Mouse (Mus musculus): ENCODE data around the gene Stx6. TPM values are rescaled to one million over a fixed set of nuclear protein-coding genes. Genes with fewer than 3 reads are reported as not detected.
"Not testable (repeated sequence)": the region's sequence is repeated elsewhere in the genome, so short reads cannot be mapped to it uniquely, and the experiment has no call there.

Gene Stx6
- polyA plus RNA-seq, 1 experiment from 2014 or later, result 131 TPM

DNA sequence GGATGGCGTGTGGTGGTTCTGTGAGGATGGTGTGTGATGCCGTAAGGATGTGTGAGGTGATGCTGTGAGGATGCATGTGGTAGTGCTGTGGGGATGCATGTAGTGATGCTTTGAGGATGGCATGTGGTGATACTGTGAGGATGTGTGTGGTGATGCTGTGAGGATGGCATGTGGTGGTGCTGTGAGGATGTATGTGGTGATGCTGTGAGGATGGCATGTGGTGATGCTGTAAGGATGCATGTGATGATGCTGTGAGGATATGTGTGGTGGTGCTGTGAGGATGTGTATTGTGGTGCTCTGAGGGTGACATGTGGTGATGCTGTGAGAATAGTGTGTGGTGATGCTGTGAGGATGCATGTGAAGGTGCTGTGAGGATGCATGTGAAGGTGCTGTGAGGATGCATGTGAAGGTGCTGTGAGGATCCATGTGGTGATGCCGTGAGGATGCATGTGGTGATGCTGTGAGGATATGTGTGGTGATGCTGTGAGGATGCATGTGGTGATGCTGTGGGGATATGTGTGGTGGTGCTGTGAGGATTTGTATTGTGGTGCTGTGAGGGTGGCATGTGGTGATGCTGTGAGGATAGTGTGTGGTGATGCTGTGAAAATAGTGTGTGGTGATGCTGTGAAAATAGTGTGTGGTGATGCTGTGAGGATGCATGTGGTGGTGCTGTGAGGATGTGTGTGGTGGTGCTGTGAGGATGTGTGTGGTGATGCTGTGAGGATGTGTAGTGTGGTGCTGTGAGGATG lies 14.6 kb downstream of the Stx6 start:
- Histone ChIP-seq H3K4me2 (replicated peaks) (no peak overlapping the region), H3K9ac (replicated peaks) (no peak overlapping the region), H3K9me3 (no peaks in the 10 kb centered on the region), H3K27ac (replicated peaks) (no peak overlapping the region), H3K4me3 (no peak overlapping the region), H3K36me3 (peaks cover 14% of the 10 kb centered on the region), H3K4me1 (peaks cover 21% of the 10 kb centered on the region), H3K27me3 (no peaks in the 10 kb centered on the region)
- WGBS, result 93% methylated on average over 3 of the region's 3 CpGs
- no peak for ATAC-seq (replicated peaks)

DNA sequence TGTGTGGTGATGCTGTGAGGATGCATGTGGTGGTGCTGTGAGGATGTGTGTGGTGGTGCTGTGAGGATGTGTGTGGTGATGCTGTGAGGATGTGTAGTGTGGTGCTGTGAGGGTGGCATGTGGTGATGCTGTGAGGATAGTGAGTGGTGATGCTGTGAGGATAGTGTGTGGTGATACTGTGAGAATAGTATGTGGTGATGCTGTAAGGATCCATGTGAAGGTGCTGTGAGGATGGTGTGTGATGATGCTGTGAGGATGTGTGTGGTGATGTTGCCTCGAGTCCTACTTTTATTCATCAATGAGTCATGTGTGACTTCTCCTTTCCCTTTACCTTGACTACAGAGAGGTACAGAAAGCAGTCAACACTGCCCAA lies 15.1 kb downstream of the Stx6 start:
- not testable (repeated sequence) for H3K4me2 ChIP-seq (replicated peaks); H3K4me3 ChIP-seq; H3K9ac ChIP-seq (replicated peaks); ATAC-seq (replicated peaks); H3K27ac ChIP-seq (replicated peaks); H3K27me3 ChIP-seq; H3K9me3 ChIP-seq
- 88% methylated on average over 1 of the region's 1 CpGs for WGBS
- H3K36me3 ChIP-seq, result peaks cover 17% of the 10 kb centered on the region
- H3K4me1 ChIP-seq, result peaks cover 23% of the 10 kb centered on the region

DNA sequence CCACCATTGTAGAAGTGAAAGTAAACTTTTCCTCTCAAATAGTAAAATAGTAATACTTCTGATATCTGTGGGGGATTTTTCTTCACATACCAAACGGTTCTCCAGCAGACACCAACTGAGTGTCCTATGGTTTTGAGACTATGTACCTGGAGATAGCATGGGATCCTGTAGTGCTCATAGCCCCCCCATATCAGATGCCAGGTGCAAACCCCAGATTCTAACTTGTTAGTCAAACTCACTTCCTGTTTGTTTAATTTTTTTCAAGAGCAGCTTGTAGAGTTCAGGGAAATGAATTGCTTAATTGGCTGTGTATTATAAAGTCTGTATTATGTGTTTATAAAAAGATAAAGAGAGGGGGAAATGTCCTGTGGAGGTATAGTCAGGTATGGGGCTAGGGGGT lies 15.9 kb downstream of the Stx6 start:
- no peak overlapping the region for H3K9ac ChIP-seq (replicated peaks)
- H3K4me2 ChIP-seq (replicated peaks), result no peak overlapping the region
- WGBS, result 94% methylated on average over 1 of the region's 1 CpGs
- H3K27ac ChIP-seq (replicated peaks), result no peak overlapping the region
- no peak for ATAC-seq (replicated peaks)
- no peak overlapping the region for H3K4me3 ChIP-seq
- peaks cover 24% of the 10 kb centered on the region for H3K4me1 ChIP-seq
- H3K27me3 ChIP-seq, result no peaks in the 10 kb centered on the region
- no peaks in the 10 kb centered on the region for H3K9me3 ChIP-seq
- H3K36me3 ChIP-seq, result peaks cover 21% of the 10 kb centered on the region

DNA sequence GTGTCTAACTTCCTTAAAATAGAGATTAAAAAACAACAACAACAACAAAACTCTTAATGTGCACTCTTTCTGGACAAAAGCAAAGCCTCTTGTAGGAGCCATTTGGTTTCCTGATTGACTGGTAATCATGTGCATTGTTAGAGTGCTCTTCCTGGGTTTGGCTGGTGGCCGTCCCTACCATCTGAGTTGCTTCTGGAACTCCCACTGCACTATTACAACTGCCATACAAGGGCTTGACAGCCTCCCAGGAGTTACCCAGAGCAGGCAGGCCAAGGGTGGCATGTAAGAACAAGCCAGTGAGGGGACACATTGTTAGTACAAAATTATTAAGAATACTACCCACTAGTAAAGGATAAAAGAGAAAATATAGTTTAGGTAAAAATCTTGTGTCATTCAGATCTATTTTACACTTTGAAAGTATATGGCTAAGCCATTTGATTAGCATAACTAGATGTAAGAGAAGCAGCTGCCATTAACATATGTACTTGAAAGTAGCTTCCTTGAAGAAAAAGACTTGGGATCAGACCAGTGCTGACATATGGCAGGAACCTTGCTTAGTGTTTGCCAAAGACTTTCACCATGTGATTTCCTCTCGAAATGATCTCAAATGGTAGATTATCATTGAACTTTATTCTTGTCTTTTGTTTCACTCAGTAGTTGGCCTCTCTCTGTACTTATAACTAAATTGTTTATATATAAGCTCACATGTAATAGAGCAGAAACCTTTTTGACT lies 19.8 kb downstream of the Stx6 start:
- Histone ChIP-seq H3K9me3 (no peaks in the 10 kb centered on the region), H3K27me3 (no peaks in the 10 kb centered on the region), H3K4me3 (no peak overlapping the region), H3K27ac (replicated peaks) (peak overlapping the region; percentile 78), H3K4me2 (replicated peaks) (no peak overlapping the region), H3K36me3 (peaks cover 41% of the 10 kb centered on the region), H3K4me1 (peaks cover 12% of the 10 kb centered on the region; the same call in 1 of the 2 replicates), H3K9ac (replicated peaks) (no peak overlapping the region)
- peak; percentile 70; the same call in 1 of the 2 replicates for ATAC-seq (replicated peaks)
- 55% methylated on average over 2 of the region's 2 CpGs for WGBS

DNA sequence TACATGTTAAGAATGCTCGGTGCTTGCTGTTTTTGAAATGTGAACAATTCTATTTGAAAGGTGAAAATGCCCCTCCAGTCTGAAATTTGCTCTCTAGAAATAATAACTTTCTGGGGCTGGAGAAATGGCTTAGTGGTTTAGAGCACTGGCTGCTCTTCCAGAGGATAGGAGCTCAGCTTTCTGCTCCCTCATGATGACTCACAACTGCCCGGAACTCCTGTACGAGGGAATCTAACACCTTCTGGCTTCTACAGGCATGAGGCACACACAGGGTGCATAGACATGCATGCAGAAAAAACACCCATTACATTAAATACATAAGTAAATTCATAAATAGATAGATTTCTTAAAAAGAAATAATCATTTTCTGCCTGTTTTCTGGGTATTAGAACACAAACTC lies 25.7 kb downstream of the Stx6 start:
- 83% methylated on average over 3 of the region's 3 CpGs for WGBS
- H3K9me3 ChIP-seq, result no peaks in the 10 kb centered on the region
- H3K4me2 ChIP-seq (replicated peaks), result no peak overlapping the region
- no peak overlapping the region for H3K9ac ChIP-seq (replicated peaks)
- no peak overlapping the region for H3K4me3 ChIP-seq
- ATAC-seq (replicated peaks), result no peak
- H3K27me3 ChIP-seq, result no peaks in the 10 kb centered on the region
- no peak overlapping the region for H3K27ac ChIP-seq (replicated peaks)
- H3K4me1 ChIP-seq, result no peaks in the 10 kb centered on the region
- peaks cover 42% of the 10 kb centered on the region for H3K36me3 ChIP-seq

DNA sequence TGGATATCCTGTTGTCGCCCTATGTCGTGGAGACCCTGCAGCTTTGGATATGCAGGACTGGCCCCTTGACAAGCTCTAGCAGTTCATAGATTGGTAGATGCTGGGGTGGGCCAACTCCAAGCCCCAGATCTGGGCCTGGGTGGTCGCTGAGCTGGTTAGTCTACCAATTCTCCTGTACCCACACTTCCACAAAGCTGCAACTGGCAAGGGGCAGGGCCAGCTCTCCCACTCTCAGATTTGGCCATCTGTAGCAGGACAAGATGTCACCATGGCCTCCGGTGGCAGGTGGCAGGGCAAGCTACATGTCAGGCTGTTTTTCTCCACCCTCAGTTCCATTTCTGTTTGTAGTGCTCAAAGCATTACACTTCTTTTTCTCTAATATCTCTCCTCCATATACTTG lies 30.1 kb downstream of the Stx6 start:
- Histone ChIP-seq H3K27ac (replicated peaks) (no peak overlapping the region), H3K4me1 (peaks cover 22% of the 10 kb centered on the region), H3K9me3 (no peaks in the 10 kb centered on the region), H3K4me2 (replicated peaks) (no peak overlapping the region), H3K36me3 (peaks cover 37% of the 10 kb centered on the region), H3K4me3 (no peak overlapping the region), H3K27me3 (no peaks in the 10 kb centered on the region), H3K9ac (replicated peaks) (no peak overlapping the region)
- no peak for ATAC-seq (replicated peaks)
- WGBS, result 97% methylated on average over 4 of the region's 4 CpGs

DNA sequence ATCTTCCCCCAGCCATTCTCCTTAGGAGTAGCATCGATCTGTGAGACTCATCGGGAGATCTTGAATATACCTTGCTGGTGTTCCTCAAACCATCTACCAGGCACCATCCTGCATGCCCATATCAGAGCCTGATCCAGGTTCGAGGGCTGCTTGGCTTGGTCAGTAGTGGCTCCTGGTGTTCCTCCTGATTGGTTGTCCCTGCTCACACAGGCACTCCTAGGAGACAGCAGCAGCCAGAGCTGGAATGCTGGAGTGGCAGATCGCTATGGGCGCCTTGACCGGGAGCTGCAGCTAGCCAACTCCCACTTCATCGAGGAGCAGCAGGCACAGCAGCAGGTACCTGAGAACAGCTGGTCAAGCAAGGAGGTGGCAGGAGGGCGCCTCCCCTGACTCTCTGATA lies 32.7 kb downstream of the Stx6 start:
- Histone ChIP-seq H3K4me2 (replicated peaks) (no peak overlapping the region), H3K27me3 (no peaks in the 10 kb centered on the region), H3K4me1 (peaks cover 45% of the 10 kb centered on the region), H3K9me3 (no peaks in the 10 kb centered on the region), H3K36me3 (peaks cover 34% of the 10 kb centered on the region), H3K27ac (replicated peaks) (peak overlapping the region; percentile 86), H3K9ac (replicated peaks) (no peak overlapping the region), H3K4me3 (no peak overlapping the region)
- WGBS, result 87% methylated on average over 8 of the region's 8 CpGs
- no peak for ATAC-seq (replicated peaks)

DNA sequence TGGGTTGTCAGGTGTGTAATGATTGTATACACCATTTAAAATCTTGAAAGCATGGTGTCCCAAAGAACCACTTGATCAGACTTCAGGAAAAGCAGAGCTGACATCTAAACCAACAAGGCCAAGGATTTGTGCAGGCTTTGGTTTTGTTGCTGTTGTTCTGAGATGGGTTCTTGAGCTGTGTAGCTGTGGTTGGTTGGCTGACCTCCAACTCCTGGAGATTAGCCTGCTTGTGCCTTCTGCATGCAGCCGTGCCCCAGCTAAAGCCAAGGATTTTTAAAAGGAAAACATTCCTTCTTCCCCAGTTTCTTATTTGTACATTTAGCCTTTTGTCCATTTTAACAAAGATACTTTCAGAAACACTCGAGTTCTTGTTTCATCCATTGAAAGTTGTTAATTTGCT lies 33.2 kb downstream of the Stx6 start:
- H3K27me3 ChIP-seq, result no peaks in the 10 kb centered on the region
- ATAC-seq (replicated peaks), result no peak
- peaks cover 50% of the 10 kb centered on the region for H3K4me1 ChIP-seq
- H3K9ac ChIP-seq (replicated peaks), result no peak overlapping the region
- H3K36me3 ChIP-seq, result peaks cover 34% of the 10 kb centered on the region
- H3K4me2 ChIP-seq (replicated peaks), result no peak overlapping the region
- 31% methylated on average over 2 of the region's 2 CpGs for WGBS
- H3K9me3 ChIP-seq, result no peaks in the 10 kb centered on the region
- H3K27ac ChIP-seq (replicated peaks), result peak overlapping the region; percentile 86
- no peak overlapping the region for H3K4me3 ChIP-seq

DNA sequence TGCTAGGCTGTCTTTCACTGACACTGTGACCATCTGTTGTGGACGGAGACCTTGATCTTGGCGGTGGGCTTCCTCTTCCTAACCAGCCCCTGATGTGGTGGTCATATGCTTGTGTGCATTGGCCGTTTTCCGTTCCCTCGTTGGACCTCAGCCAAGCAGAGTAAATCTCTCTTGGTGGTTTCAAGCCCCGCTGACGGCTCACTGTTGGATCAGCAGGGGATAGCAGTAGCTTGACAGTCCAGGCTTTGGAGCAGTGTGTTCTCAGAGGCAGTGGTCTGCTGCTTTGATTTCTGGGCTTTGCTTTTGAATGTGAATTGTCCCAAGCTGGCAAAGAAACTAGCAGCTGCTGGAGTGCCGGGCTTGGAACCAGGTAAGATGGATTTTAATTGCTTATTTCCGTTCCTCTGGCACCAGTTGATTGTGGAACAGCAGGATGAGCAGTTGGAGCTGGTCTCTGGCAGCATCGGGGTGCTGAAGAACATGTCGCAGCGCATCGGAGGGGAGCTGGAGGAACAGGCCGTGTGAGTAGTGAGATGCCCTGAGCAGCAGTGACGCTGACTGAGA lies 34.4 kb downstream of the Stx6 start:
- Histone ChIP-seq H3K4me3 (no peak overlapping the region), H3K27me3 (no peaks in the 10 kb centered on the region), H3K9me3 (no peaks in the 10 kb centered on the region), H3K4me2 (replicated peaks) (no peak overlapping the region), H3K9ac (replicated peaks) (no peak overlapping the region), H3K36me3 (peaks cover 27% of the 10 kb centered on the region), H3K27ac (replicated peaks) (peak overlapping the region; percentile 86), H3K4me1 (peaks cover 58% of the 10 kb centered on the region)
- peak; percentile 76 for ATAC-seq (replicated peaks)
- 25% methylated on average over 15 of the region's 15 CpGs for WGBS

DNA sequence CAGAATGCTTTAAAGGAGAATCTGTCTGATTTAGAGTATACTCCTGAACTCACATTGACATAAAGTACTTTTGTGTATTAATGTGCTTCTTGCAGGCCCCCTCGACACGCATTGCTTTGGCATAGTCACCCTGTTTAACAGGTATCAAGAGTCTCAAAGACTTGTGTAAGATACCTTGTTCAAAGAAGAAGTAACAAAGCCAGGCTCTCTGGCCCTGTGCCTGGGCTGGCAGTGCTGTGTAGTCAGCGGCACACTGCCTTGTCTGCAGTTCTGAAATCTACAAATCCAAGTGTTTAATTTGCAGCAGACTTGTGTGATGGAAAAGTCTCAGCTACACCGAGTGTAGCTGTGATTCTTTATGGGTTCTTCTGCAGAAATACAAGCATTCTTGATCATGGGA lies 38.2 kb downstream of the Stx6 start:
- H3K36me3 ChIP-seq, result peaks cover 6% of the 10 kb centered on the region; the same call in 1 of the 2 replicates

DNA sequence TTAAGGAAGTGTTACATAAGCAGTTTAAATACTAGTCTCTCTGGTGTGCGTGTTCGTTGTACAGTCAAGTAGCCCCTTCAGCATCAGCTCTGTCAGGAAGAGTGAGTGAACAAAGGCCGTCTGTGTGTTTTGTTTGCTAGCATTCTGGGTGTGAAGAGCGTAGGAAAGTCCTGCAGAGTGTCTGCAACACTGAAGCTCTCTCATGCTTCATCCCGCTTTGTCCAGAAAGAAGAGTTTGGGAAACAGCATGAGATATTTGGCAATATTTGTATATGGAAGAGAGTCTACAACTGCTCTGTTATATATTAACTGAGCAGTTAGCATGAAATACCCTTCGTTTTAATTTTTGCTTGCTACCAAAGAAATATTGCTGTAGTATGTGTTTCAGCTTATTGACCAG lies 41.0 kb downstream of the Stx6 start:
- Histone ChIP-seq H3K9me3 (no peaks in the 10 kb centered on the region), H3K27ac (replicated peaks) (no peak overlapping the region), H3K9ac (replicated peaks) (no peak overlapping the region), H3K36me3 (peaks cover 10% of the 10 kb centered on the region; the same call in 1 of the 2 replicates), H3K4me2 (replicated peaks) (no peak overlapping the region), H3K4me3 (no peak overlapping the region), H3K4me1 (peaks cover 77% of the 10 kb centered on the region), H3K27me3 (no peaks in the 10 kb centered on the region)
- WGBS, result 66% methylated on average over 6 of the region's 6 CpGs
- no peak for ATAC-seq (replicated peaks)

More for the DNA sequence above, 38.2 kb downstream of the Stx6 start:
- no peaks in the 10 kb centered on the region for H3K9me3 ChIP-seq
- H3K4me2 ChIP-seq (replicated peaks), result no peak overlapping the region
- H3K4me1 ChIP-seq, result peaks cover 73% of the 10 kb centered on the region
- no peak overlapping the region for H3K4me3 ChIP-seq
- WGBS, result 50% methylated on average over 4 of the region's 4 CpGs
- no peak for ATAC-seq (replicated peaks)
- no peaks in the 10 kb centered on the region for H3K27me3 ChIP-seq
- no peak overlapping the region for H3K9ac ChIP-seq (replicated peaks)
- peak overlapping the region; percentile 86 for H3K27ac ChIP-seq (replicated peaks)

DNA sequence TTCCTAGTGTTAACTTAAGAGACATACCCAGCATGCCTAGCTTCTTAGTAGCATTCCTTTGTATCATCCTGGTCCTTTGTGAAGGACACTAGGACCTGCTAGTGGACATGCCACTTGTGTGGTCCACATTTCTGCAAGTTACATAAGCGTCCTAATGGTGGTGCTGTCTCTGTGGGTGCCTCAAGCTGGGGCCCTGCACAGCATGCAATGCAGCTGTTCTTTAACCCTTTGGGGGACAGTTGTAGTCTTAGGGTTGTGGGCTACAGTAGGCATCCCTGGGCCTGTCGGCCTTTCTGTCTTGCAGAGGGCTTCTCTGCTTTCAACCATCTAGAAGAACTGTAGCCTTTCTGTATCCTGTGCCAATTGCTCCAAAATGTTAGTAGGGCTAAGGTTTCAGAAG lies 42.5 kb downstream of the Stx6 start:
- Histone ChIP-seq H3K9ac (replicated peaks) (no peak overlapping the region), H3K27me3 (no peaks in the 10 kb centered on the region), H3K27ac (replicated peaks) (peak overlapping the region; percentile 65), H3K9me3 (no peaks in the 10 kb centered on the region), H3K4me2 (replicated peaks) (no peak overlapping the region), H3K36me3 (peaks cover 10% of the 10 kb centered on the region; the same call in 1 of the 2 replicates), H3K4me3 (no peak overlapping the region), H3K4me1 (peaks cover 78% of the 10 kb centered on the region)
- WGBS, result 62% methylated on average over 2 of the region's 2 CpGs
- no peak for ATAC-seq (replicated peaks)

All from forebrain, embryonic 15.5 days (tissue).